Mouse (Mus musculus) kidney, embryonic 14.5 days (tissue): ENCODE results near the gene Gm21738. TPM values are rescaled to one million over a fixed set of nuclear protein-coding genes. Genes with fewer than 3 reads are reported as not detected.
"Not testable (repeated sequence)": the region's sequence is repeated elsewhere in the genome, so short reads cannot be mapped to it uniquely, and the experiment has no call there.

Experiments used
- ATAC-seq: fragments of 200-750 bp; cut with Nextera tagmentation; 2 replicates; pipeline ENCODE4 v1.8.0; 2017; ENCODE audit warnings: moderate number of reproducible peaks, mild to moderate bottlenecking, moderate TSS enrichment, moderate library complexity; ENCODE audit not compliant: low FRiP score, low TSS enrichment
- H3K27ac ChIP-seq: fragments of 300-500 bp; sonication (generic); 2 replicates; pipeline ENCODE4 v1.5.1; 2014; ENCODE audit warnings: low read depth, mild to moderate bottlenecking, low read length, moderate library complexity, mixed read lengths
- H3K27me3 ChIP-seq: fragments of 300-500 bp; sonication (generic); 2 replicates; pipeline ENCODE4 v1.6.1; 2014; ENCODE audit warnings: mild to moderate bottlenecking, low read length; ENCODE audit not compliant: control insufficient read depth, insufficient read depth
- H3K36me3 ChIP-seq: fragments of 300-500 bp; sonication (generic); 2 replicates; pipeline ENCODE4 v1.6.1; 2014; ENCODE audit warnings: low read length, mixed read lengths; ENCODE audit not compliant: control insufficient read depth, insufficient read depth
- H3K4me1 ChIP-seq: fragments of 300-500 bp; sonication (generic); 2 replicates; pipeline ENCODE4 v1.6.1; 2014; ENCODE audit warnings: low read length, mixed read lengths; ENCODE audit not compliant: control insufficient read depth, insufficient read depth
- H3K4me2 ChIP-seq: fragments of 300-500 bp; sonication (generic); replicated peaks from 2 replicates; pipeline ENCODE4 v1.6.1; 2014; ENCODE audit warnings: low read depth, mild to moderate bottlenecking, low read length
- H3K4me3 ChIP-seq: fragments of 300-500 bp; sonication (generic); 2 replicates; pipeline ENCODE4 v1.5.1; 2014; ENCODE audit warnings: mild to moderate bottlenecking, low read length
- H3K9ac ChIP-seq: fragments of 300-500 bp; sonication (generic); 2 replicates; pipeline ENCODE4 v1.6.1; 2014; ENCODE audit warnings: low read depth, mild to moderate bottlenecking, low read length, moderate library complexity
- H3K9me3 ChIP-seq: fragments of 300-500 bp; sonication (generic); 2 replicates; pipeline ENCODE4 v1.6.1; 2016; ENCODE audit warnings: low read length; ENCODE audit not compliant: control insufficient read depth
- WGBS: fragments of 180-500 bp; shearing (Covaris S2); extraction: QIAGEN DNeasy Blood & Tissue Kit; methylation state at CpG from one replicate; pipeline ENCODE4 v1.1.7; 2014; 5-methylcytosine and 5-hydroxymethylcytosine counted together
- polyA plus RNA-seq: library from polyadenylated mRNA; unstranded; fragments of >200 nt; fragmentation: Nextera tagmentation; extraction: Ambion mirVana; gene quantifications from 2 replicates; pipeline ENCODE4 v1.2.1, GENCODE M21; 2014

Gene Gm21738
- polyA plus RNA-seq: 0.73 TPM in 1 of 2 replicates, not detected in the other

DNA sequence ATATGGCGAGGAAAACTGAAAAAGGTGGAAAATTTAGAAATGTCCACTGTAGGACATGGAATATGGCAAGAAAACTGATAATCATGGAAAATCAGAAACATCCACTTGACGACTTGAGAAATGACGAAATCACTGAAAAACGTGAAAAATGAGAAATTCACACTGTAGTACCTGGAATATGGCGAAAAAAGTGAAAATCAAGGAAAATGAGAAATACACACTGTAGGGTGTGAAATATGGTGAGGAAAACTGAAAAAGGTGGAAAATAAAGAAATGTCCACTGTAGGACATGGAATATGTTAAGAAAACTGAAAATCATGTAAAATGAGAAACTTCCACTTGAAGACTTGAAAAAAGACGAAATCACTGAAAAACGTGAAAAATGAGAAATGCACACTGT lies at the start of gene Gm21738:
Gene Gm21738, minus strand, starts transcription at position 101 of the 400 bp plus-strand sequence.
- not testable (repeated sequence) for ATAC-seq, H3K4me3 ChIP-seq, H3K9me3 ChIP-seq, H3K27me3 ChIP-seq, H3K4me2 ChIP-seq, H3K9ac ChIP-seq, H3K27ac ChIP-seq, H3K36me3 ChIP-seq, H3K4me1 ChIP-seq
- 79% methylated on average over 7 of the region's 7 CpGs for whole genome bisulfite sequencing

DNA sequence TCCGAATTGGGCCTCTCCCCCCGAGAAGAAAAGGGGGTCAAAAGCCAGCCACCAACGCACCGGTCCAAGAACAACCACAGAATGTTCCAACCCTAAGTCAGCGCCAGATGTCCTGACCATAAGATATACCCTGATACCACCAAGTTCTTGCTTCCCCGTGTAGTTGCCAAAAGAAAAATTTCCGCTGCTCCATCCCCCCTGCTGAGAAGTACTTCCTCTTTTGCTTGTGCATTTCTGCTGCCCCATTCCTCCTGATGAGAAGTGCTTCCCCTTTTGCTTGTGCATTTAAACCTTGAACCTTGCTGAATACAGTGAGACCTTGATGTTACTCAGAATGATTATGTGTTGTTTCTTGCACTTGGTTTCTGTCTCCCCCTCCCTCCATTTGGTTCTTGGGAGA lies 35.0 kb downstream of the Gm21738 start:
- not testable (repeated sequence) for H3K9ac ChIP-seq, H3K36me3 ChIP-seq, ATAC-seq, H3K4me3 ChIP-seq, H3K4me1 ChIP-seq, H3K27me3 ChIP-seq, H3K27ac ChIP-seq, H3K4me2 ChIP-seq, H3K9me3 ChIP-seq
- WGBS: 85% methylated on average over 7 of the region's 7 CpGs

Other genes with a start within 250 kb of the Gm21738 start
- 0.16 TPM in 1 of 2 replicates, not detected in the other for gene Gm2244, start 131.0 kb upstream of the Gm21738 start, polyA plus RNA-seq
- 2.9 and 3.2 TPM in 2 replicates for gene Gm2237, start 166.2 kb upstream of the Gm21738 start, polyA plus RNA-seq
- gene Gm5458, start 183.7 kb upstream of the Gm21738 start, polyA plus RNA-seq: not detected in 2 replicates